Mouse (Mus musculus) embryo, embryonic 9.5 days (tissue): ENCODE measurements around the gene Itga8.

Experiments used
- DNase-seq: peaks from one replicate; pipeline ENCODE4 v3.0.0-alpha.2; 2017; ENCODE audit errors: extremely low spot score

The Itga8 gene

DNA sequence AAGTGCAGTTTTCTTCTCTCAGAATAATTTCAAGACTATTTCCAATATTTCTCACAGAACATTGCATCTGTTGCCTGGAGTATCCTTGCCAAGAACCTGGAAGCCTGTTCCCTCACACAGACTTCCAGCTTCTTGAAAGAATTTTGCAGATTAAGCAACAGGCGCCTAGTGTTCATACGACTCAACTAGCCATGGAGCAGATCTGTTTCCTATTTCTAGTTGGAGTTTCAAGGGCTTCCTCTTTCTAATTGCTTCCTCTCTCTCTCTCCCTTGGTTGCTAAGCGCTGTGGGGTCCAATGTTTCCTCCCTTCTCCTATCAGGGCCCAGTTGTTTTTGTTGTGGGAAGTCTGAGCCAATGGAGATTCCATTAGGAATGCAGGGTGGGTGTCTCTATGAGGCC is 7.7 kb downstream of the Itga8 start:
- no peak for DNase-seq

DNA sequence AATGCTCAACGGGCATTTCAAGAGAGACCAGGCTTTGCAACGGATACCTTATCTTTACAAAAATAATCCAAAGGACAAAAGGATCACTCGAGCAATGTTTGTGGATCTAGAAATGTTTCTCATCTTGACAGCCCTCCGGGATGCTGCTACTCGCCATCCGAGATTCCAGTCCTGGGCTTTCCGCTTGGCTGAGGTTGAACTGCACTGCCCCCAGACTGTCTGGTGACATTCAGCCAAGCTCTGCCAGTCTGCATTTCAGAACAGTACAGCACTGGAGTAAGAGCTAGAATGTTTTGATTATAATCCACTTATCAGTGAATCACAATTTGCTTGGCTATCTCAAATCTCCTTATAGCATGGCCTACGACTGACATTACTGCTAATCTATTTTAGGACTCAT is 8.3 kb downstream of the Itga8 start:
- no peak for DNase-seq

DNA sequence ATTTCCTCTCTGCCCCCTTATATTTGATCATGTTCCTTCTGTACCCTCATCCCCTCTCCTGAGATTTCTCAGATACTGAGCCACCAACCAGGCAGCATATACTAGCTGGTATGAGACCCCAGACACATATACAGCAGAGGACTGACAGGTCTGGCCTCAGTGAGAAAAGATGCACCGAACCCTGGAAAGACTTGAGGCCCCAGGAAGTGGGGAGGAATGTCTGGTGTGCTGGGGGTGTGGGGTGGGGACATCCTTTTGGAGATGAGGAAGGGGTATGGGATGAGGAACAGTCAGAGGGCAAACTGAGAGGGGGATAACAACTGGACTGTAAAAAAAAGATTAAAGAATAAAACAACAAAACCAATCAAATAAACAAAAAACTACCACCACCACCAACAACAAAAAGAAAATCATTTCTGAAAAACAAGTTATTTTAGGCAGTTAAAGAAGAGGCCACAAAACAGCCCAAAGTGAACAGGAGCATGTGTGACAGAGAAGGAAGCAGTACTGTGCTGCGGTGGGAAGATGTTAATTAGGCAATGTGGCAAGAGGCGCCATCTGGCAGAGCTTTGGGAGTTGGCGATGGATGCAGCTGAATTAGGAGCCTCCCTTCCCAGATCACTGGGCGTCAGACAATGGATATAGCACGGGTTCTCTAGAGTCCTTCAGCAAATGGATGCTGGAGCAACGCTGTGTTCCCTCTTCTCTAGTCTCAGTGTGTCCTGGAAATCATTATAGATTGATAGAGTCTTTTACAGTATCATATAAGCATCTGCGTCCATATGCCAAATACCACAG is 9.5 kb downstream of the Itga8 start:
- DNase-seq: no peak

DNA sequence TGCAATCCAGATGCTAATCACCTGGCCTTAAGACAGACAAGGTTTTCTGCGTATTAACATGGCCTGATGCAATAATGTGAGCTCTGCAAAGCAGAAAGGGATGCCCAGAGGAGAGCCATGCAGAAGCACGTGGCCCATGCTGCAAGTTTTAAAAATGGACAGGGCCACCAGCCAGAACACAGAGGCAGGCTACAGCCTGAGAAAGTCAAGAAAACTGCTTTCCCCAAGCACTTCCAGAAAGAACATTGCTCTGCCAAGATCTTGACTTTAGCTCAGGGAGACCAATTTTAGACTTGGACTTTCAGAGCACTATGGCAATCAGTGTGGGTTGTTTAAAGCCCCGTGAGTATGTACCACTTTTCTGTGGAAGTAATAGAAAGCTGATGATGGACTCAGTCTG is 11.5 kb downstream of the Itga8 start:
- DNase-seq: no peak

DNA sequence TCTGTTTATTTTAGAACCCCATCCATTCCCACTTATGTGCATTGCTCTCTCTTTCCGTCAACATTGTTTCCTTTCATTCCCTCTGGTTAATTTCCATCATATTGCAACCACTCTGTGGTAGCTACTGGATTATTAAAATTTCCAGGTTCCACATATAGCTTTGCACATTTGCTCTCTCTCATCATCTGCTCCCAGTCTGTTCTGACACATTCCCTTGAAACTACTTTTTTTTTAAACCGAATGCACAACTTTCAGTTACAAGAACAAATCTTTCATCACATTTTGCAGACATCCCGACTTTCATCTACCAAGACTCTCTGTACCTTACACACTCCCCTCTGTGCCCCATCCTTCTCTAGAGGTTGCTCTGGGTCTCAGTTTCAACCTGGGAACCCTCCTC is 13.9 kb downstream of the Itga8 start:
- DNase-seq: no peak

DNA sequence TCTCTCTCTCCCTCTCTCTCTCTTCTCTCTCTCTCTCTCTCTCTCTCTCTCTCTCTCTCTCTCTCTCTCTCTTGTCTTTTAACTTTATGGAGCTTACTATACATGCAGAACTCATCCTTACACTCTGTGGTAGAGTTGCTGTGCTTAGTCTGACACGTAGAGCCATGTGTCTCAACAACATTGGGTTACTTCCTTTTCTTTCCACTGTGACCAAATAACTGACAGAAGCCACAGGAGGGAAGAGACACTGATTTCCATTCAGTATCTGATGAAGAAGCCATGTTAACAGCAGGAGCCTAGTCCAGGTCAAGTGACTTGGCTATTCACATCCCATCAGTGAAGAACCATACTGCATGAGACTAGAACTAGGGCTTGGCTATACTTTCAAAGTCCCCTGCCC is 21.1 kb downstream of the Itga8 start:
- DNase-seq: no peak

DNA sequence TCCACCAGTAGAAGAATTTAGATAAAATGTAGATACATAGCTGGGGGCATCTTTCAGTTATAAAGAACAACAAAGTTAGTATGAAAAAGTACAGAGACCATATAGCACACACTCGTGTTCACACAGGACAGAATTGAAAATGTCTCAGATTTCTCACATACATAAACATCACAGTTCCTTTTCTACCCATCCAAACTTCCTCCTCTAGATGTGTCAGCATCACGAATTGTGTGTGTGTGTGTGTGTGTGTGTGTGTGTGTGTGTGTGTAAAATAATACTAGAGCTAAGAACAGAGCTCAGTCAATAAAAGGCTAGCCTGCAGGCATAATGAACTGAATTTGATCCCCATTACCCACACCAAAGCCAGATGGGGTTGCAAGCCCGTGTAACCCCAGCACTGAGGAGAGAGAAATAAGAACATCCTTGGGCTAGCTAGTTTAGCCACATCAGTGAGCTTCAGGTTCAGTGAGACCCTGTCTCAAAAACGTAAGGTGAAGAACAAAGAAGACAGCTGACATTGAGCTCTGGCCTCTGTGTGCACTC is 22.6 kb downstream of the Itga8 start:
- DNase-seq: no peak

DNA sequence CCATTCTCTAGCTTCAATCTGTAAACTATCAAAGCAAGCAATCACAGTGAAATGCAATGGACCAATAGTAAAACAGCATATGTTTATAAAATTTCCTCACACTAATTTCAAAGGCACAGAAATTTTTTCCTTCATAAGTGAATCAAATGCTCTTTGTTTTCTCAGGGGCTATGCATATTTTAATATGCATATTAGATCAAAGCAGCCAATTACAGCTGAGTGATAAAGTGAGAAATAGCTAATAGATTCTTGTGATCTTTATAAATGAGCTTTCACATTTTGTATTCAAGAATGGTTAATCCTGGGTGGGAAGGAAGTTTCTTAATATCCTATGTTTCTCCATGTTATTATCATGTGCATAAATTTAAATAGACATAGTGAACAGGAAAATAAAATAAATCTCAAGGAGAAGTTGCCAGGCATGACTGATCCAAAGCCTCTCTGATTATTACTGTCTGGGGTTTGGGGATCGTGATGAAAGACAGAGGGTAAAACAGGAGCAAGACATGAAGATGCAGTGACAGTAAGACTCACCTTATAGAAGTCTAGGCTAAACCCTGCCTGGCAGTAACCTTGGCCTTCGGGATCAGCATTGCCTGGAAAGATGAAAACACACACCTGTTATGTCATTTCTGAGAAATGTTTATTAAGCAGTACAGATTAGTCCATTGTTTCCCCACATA is 44.9 kb downstream of the Itga8 start:
- no peak for DNase-seq

DNA sequence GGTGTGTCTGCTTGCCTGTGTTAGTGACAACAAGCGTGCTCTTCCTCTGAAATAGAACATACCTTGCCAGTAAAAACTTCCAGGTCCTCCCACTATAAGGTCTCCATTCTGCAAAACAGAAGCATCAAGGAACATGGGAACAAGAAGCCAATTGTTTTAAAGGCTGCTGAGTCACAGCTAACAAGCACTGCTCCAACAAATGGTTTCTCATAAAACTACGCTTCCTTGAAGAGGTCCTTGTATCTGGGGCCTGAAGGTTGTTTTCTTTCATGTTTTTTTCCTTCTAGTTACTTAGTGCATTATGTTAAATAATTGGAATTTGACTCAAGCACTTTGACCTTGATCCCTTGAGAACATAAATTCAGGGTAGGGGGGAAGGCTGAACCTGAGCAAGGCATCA is 45.8 kb downstream of the Itga8 start:
- DNase-seq: no peak

DNA sequence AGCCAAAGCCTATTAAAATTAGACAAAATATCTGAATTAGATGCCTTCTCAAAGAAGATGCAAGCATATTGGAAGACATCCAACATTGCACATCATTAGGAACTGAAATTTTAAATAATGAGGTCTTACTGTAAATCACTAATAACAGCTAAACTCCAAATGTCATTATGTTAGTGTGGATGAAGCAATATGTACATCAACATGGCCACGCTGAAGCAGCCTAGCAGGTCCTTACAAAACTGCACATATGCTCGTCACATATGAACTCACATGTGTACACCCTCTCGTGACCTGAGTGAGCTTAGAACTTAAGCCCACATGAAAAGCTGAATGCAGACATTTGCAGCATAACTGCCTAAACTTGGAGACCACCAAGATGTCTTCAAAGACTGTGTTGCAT is 66.4 kb downstream of the Itga8 start:
- DNase-seq: no peak

DNA sequence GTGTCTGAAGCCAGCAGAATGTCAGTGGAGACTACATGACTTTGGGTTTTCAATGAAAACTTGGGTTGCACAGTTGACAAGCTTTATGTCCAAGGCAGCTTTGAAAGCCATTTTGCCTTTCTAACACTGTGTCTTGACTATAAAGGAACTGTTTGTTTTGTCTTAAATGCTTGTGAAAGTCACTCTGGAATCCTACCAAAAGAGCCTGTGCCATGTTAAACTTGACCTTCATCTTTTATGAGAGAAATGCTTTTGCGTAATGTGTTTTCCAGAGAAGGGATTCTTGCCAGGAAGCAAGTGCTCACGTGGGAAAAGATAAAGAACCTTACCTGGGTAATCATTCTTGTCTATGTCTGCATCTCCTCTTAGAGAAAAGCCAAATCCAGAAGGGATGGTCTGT is 72.0 kb downstream of the Itga8 start:
- no peak for DNase-seq

DNA sequence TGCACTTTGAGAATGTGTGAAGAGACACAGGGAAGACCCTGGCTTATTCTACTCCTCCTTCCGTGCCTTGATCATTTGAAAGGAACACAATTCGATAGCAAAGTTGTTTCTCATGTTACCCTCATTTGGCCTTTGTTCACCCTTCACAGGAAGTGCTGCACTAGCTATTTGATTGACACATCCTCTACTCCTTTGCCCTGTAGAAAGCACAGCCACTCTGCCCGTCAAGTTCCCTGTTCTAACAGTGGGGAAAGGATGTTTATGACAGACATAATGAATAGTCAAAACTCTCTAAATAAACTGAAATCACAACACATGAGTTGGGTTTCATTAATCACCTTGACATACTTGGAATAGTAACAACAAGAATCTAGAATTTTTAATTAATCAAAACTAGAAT is 73.4 kb downstream of the Itga8 start:
- no peak for DNase-seq

DNA sequence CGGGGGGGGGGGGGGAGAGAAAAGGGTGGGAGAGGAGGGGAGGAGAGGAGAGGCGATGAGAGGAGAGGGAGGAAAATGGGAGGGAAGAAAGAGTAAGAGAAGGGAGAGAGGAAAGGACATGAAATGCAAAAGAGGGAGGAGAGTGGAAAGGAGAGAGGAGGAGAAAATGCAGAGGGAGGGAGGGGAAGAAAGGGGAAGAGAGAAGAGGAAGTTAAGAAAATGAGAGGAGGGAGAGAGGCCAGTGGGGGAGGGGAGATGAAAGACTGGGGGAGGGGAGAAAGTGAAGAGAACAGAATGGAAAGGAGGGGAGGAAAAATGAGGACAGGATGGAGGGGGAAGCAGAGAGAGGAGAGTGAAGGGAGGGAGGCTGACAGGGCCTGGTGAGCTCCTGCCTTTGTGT is 74.5 kb downstream of the Itga8 start:
- no peak for DNase-seq

DNA sequence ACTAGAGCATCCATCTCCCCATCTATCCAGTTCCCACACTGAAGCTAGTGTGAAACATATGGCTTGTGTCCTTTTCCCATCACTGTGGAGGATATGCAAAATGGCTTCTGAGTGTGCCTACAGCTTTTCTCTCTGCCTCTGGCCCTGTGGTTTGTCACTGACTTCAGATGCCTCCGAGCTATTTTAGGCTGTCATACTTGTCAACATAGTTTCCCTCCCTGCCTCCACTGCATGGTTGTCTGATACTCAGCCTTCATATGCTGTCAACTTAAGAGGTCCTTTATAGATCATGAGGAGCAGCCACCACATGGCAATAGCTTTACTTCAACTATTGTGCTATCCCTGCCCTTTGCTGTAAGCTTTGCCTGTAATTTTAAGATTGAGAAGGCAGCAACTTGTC is 75.4 kb downstream of the Itga8 start:
- no peak for DNase-seq

DNA sequence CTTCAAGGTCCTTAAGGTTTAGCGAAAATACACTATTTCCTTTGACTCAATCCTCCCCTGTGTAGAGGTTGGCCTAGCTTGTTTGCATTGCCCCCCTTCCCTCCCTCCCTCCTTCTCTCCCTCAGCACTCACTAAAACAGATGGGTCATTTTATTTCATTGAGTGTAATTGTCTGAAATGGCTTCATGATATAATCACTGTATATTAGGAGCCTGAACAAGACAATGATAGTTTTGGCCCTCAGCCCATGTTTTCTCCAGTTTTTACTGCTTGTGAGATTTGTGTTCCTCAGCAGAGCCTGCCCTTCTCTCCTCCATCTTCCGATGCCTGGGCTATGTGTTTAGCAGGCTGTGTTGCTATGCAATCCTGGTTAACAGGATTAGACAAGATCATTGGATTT is 80.1 kb downstream of the Itga8 start:
- no peak for DNase-seq

DNA sequence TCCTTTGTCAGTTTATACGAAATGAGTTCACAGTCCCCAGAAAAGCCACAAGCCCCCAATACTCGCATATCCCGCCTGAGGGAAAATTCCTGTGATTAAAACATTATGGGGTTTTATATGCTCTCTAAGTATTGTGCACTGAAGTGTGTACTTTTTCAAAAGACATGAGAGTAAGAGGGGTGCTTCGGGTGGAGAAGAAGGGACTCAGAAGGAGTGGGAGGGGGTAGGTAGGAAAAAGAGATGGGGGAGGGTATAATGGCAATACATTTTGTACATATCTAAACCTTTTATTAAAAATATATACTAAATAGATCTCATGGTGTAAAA is 88.3 kb downstream of the Itga8 start:
- no peak for DNase-seq

DNA sequence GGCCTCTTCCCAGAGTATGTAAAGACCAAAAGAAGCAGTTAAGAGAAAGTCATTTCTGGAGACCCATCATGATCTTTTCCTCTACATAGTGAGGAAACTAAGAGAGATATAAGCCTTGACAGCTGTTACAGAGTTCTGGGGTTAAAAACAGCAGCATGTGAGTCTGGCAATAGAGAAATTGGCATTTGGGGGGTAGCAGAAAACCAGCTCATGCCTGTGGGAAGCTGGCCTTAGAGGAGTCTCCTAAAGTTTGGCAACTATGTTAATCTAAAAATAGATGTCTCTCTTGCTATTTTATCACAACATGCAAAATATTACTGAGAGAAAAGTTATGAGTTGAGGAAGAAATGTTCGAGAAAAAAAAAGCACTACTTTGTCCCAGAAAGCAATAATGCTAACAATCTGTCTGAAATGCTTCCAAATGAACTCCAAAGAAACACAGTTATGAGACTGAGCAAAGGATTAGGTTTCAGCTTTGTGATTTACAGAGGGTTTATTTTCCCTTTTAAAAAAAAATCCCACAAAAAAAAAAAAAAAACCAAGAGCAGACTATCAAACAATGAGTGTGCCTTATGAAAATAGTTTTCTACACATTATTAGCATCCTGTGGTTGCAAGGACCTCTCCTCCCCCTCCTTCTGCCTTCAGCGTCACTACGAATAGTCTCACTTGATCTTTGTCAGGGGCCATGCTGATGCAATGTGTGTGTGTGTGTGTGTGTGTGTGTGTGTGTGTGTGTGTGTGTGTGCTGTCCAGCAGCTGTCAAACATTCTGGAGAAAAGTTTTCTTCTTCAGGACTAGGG is 88.9 kb downstream of the Itga8 start:
- no peak for DNase-seq

DNA sequence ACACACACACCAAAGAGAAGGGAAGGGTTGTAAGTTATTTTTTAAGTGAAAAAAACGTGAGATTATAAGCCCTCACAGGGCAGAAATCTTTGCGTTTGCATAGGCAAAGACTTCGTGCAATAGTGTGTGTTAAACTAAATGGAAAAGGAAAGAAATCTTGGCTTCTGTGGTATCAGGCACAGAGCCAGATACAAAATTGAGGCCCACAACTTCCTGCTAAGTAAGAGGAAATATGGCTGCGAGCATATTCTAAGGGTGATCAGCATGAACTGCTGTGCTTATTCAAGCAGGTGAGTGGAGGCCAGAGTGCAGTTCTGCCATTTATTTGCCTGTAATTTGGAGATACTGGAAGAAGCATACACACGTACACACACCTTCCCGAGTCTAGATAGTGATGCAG is 93.6 kb downstream of the Itga8 start:
- no peak for DNase-seq

DNA sequence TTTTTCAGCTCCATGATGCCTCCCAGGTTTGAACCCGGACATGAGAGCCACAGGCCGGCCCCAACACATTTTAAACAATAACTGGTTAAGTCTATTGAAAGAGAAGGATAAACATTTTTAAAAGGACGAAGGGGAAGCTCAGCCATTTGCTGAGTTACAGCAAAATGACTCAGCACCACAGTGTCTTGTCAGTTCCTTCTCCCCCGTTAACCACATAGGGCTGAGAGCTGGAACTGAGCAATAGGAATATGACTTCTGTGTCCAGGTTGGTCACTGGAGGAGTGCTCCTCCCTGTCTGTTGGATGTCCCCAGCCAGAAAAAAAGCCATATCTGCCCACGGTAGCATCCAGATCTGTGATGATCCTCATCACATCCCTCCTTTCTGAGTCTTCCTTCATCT is 95.4 kb downstream of the Itga8 start:
- no peak for DNase-seq

DNA sequence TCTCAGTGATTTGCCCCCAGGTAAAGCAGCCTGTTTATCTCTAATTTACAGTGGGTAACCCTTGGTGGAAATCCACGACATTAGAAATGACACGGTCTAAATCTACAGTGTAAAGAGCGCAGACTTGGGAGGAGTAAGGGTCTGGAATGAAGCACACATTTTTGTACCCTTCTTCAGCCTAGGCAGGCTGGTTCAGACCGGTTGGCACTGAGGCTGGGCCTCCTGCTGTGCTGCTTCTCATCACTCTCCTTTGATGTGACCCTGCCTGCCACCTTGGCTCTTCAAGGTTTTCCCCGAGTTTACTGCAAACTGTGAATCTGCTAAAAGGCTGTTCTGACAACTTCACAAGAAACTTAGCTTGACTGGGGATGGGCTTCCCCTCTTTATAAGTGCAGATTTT is 95.8 kb downstream of the Itga8 start:
- DNase-seq: no peak

DNA sequence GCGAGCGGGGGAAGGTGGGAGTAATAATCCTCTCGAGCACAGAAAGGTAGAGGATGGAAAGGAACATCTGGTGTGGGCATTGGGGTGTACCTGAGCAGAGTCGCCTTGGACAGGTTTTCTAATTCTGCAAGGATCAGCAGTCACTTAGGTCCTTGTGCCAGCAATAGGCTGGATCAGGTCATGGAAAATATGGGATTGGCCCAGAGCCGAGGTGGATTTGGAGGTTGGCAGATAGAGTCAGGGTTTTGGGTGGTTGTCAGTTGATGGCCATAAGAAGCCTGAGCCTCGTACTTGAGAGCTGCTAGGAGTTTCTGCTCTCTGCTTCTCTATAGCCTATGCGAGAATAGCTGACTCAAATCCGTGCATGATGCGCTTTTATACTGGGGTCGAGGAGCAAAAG is 98.5 kb downstream of the Itga8 start:
- DNase-seq: no peak

DNA sequence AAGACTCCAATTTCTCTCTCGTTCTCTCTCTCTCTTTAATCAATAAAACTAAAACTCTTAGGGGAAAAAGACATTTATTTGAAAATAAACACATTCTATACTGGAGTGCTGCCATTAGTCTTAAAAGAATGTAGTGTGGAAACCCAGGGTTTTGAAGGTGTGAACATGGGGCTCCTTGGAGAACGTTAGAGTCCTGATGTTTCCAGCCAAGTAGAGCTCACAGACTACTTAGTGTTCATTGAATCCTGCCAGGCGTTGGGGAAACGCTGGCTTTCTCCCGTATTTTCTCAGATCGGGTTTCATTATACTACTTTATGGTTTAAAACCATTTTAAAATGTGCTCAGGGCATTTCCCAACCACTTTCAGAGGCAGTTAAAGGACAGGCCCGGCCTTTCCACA is 103.0 kb downstream of the Itga8 start:
- DNase-seq: no peak

DNA sequence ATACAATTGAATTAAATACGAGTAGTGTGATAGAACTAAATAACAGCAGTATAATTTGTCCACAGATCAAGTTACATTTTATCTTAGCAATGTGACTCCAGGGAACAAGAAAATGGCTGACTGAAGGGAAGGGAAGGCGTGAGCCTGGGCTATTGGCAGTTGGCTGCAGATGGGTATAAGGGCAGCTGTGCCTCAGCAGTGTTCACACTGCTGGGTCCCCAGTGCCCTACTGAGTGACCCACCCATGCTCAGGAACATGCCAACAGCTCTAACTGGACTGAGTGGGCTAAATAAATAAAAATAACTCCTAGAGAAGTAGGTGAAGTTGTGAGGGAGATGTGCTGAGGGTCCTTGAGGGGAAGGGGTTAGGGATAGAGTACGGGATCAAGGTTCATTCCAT is 103.5 kb downstream of the Itga8 start:
- no peak for DNase-seq
